Mouse (Mus musculus) gastrocnemius, postnatal 4 days (tissue): Measurements from ENCODE around the gene Ercc8. TPM values are rescaled to one million over a fixed set of nuclear protein-coding genes. Genes with fewer than 3 reads are reported as not detected.

Source experiments
- DNase-seq, 2 experiments: peaks; one replicate each; pipeline ENCODE4 v3.0.0; 2021 to 2022; ENCODE audit warnings: low spot score in 2 of 2, mixed read lengths in 2 of 2
- long read RNA-seq, 2 experiments: library from polyadenylated mRNA; stranded (forward); transcript quantifications; one replicate each; pipeline ENCODE4 v2.0.0; 2021
- total RNA-seq, 2 experiments: library from RNA; stranded (reverse); gene quantifications; 2 replicates each; pipeline ENCODE4 v1.2.3; 2021

Ercc8 gene
- total RNA-seq, result 10 to 100 TPM; 13.5 to 13.7 TPM
- long read RNA-seq, experiment 1, transcript Ercc8-201 (12 exons, 2,111 nt), result major isoform, 6 of 15 reads
- long read RNA-seq, experiment 1, transcript Ercc8-205 (11 exons, 2,395 nt), result minor isoform, 5 of 15 reads
- long read RNA-seq, experiment 1, partial matches to known transcripts, result 1 of 15 reads
- long read RNA-seq, experiment 1, other reads (novel, unspliced or antisense), result 3 of 15 reads
- long read RNA-seq, experiment 2, transcript Ercc8-201 (12 exons, 2,111 nt), result major isoform, 8 of 13 reads
- long read RNA-seq, experiment 2, transcript Ercc8-205 (11 exons, 2,395 nt), result minor isoform, 5 of 13 reads
- long read RNA-seq, experiment 2, partial matches to known transcripts, result 0 of 13 reads
- long read RNA-seq, experiment 2, other reads (novel, unspliced or antisense), result 0 of 13 reads

- DNase-seq, result peak; percentile 94 to 97
These were observed at the start of gene Ercc8, which contains the start of gene Ndufaf2 for GRCm38 (mm10) chr13:108158465-108159240. Gene Ercc8 (plus strand): TSS chr13:108158731. Gene Ndufaf2 (minus strand): TSS chr13:108158623.

DNA sequence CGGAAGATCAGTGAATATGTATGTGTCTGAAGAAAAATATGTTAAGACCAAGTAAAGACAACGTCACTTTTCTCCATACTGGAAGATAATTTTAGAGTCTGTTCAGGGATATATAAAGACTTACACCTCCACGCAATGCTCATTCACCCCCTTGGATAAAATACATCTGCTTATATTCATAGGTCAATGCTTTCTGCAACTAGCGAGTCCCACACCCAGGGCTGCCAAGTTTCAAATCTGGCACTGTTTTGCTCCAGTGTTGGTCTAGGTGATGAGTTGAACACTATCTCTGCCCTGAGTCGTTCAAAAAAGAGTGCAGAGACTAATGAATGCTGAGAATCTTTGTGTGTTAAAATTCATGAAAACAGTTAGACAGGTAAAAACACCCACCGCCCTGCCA, 47.6 kb upstream of the Ercc8 start:
- no peak for DNase-seq

GRCm38 (mm10) chr13:108113536-108113935, 45.0 kb upstream of the Ercc8 start:
- no peak for DNase-seq

GRCm38 (mm10) chr13:108114257-108114656, 44.3 kb upstream of the Ercc8 start:
- DNase-seq, result no peak

- no peak for DNase-seq
These were observed 40.9 kb upstream of the Ercc8 start for GRCm38 (mm10) chr13:108117654-108118053.

DNA sequence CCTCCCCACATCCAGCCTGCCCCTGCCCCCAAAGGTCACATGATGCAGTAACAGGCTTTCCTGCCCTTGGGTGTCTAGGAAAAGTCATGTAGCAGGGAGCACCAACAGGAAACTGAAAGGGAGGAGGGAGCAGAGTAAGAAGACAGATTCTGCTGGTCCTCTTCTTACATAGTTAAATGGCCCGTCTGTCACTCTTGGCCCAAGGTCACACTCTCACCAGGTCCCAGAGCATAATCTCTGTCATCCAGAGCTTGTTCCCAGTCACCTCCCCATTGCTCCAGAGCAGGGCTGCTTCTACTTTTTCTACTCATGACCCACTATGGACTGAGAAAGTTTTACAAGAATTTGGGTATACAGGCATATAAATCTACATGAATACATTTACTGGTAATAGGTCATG, 40.3 kb upstream of the Ercc8 start:
- DNase-seq, result no peak

DNA sequence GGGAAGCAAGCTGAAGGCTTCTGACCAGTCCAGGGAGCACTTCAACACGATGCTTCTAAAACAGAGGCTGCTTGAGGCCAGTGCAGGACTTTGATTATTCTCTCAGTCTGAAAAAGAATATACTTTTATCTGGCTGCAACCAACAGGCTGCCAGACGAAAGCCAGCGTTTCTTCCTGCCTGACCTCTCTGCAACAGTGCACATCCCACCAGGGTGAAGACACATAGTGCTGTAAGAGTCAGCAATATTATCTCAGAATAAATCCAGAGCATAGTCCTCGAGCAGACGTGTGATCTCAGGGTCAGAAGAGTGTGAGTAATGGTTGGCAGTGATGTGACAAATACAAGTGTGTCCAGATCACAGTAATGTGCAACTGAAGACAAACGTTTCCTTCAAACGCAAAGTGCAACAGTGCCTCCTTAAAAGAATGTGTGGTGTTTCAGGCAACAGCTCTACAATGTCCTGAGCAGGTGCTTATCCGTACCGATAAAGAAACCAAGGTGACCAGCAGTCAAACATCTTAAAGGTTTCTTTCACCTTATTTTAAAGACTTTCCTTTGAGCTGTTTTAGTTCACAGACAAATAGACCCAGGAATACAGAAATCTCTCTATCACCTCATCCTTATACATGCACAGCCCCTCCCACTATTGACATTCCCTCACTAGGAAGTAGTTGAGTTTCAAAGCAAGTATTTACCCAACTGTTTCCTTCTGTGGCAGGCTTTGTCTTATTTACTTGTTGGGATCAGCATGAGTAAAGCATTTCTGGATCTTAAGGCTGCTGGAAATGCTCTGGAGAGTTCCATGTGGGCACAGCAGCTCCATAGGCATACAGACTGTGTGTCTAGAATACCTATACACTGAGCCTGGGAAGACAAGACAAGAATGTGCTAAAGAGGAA, 38.9 kb upstream of the Ercc8 start:
- no peak for DNase-seq

DNA sequence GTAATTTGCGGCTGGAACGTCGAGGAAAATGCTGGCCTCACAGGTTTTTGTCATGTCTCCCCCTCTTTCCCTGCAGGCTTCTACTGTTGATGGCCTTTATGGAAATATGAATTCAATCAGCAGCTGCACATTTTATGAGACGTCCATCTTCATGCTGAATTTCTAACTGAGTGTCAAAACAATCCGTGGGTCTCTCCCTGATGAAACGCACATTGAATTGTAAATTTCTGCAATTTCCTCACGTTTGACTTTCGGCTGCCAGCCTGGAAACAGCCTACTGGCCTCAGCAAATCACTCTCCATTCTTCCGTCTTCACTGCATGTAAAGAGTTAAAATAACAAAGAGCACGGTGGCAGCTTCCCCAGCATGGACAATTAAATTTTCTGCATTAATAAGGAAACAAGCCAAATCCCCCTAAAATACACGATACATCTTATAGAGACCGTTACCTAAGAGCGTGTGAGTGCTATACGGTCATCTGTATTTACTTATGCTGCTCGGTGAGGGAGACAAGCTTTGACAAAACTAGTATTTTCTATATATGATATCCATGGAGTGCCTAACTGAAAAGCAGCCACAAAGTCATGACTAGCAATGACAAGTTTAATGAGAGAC, 35.3 kb upstream of the Ercc8 start:
- DNase-seq, result no peak

GRCm38 (mm10) chr13:108124096-108124495, 34.4 kb upstream of the Ercc8 start:
- no peak for DNase-seq

DNA sequence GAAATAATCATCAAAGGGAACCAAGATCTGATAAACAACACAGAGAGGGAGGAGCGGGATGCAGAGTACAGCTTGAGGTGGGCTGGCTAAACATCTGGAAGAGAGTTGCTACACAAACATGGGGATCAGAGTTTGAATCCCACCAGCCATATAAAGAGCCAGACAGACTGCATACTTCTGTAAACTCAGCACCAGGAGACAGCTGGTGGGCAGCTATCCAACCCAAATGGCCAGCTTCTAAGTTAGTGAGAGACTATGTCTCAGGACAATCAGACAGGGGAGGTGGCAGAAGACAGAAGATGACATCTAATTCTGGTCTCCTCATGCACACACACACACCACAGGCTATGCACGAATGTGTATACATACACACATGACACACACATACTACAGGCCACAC, 32.3 kb upstream of the Ercc8 start:
- no peak for DNase-seq

- no peak for DNase-seq
These were observed 31.4 kb upstream of the Ercc8 start for GRCm38 (mm10) chr13:108127130-108127529.

GRCm38 (mm10) chr13:108127883-108128282, 30.6 kb upstream of the Ercc8 start:
- DNase-seq, result no peak

GRCm38 (mm10) chr13:108129070-108129469, 29.5 kb upstream of the Ercc8 start:
- DNase-seq, result no peak

DNA sequence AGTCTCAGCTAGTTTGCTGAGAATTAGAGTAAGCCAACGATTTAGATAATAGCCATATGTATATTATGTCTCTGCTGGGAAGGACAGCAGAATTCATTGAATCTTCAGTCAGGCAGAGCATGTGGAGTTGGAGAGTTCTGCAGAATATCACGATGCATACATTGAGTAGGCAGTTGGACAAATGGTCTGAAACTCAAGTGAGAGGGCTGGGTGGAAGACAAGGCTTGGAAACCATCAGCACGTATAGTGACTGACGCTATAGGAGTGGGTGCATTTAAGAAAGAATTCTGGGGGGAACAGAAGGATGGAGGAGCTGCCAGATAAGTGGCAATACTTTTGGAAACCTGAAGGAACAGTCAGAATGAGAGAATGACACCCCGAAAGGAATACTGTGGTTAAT, 27.8 kb upstream of the Ercc8 start:
- no peak for DNase-seq

DNA sequence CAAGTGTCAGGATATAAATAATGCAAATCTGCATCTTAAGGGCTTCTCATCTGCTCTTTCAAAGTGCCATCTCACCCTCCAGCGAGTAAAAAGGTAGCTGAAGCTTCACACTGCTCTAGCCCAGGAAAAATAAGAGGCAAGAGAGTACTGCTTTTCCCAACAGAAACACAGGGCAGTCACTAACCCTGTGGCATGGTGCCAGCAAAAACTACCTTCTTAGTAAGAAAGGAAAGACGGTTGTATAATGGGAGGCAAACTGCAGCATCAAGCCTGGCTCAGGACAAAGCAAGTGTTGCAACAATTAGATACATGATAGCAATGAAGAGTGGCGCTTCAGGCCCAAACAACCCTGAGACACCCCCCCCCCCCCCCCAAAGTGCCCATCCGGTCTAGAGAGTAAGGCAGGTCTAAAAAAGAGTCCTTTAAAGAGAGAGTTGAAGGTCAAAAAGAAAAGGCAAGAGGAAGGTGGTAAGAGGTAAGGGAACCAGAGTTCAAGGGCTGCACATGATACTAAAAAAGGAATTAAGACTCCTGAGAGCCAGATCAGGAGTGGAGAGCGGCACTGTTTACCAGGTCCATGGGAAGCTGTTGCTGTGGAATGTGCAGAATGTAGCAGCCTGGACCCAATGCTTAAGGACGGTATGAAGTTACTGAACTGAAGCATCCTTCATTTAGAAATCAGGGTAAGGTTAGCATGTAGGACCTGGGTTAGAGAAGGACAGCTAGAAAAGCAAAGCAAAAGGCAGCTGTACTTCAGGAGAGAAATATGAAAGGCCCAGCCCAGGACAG, 26.3 kb upstream of the Ercc8 start:
- DNase-seq, result no peak

DNA sequence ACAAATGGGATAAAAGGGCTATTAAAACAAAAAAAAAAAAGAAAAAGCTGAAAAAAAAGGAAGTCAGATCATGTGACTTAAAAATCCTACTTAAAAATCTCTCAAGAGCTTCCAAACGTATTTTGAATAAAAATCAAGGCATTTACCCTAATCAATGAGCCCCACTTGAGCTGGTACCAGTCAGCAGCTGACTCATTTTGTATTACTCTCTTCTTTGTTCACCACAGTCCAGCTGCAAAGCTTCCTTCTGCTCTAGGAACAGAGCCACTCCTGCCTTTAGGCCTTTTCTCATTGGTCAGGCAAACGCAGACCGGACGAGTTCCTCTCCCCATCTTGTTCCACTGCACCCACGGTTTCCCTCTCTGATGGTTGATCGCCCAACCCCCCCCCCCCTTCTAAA, 22.9 kb upstream of the Ercc8 start:
- DNase-seq, result no peak

GRCm38 (mm10) chr13:108138403-108138977, 20.0 kb upstream of the Ercc8 start:
- DNase-seq, result no peak

DNA sequence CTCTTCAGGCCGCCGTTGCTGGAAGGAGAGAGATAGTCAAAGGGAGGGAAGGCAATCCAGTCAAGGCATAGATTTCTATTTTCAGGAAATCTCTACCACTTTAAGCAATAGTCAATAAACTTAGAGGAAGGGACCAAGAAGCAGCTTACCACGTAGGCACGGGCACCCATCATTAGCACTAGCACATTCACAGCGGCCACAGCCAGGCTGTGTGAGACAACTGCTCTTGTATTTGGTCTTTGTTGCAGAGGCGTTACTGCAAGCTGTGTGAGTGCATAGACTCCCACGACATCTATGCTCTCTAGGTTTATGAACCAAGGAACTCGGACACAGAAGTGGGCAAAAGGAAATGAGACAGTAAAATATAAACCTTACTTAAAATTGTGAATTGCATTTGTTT, 14.4 kb upstream of the Ercc8 start:
- DNase-seq, result no peak

GRCm38 (mm10) chr13:108151782-108152181, 6.7 kb upstream of the Ercc8 start:
- no peak for DNase-seq
